Mouse (Mus musculus): ENCODE measurements around the gene Phgr1. TPM values are rescaled to one million over a fixed set of nuclear protein-coding genes. Genes with fewer than 3 reads are reported as not detected.
A peak's percentile ranks its signal among the peaks of the same experiment; 100 is the strongest.

Phgr1 gene
- polyA plus RNA-seq, 1 experiment from 2014 or later = not detected

- Histone ChIP-seq H3K9ac (replicated peaks; ENCODE audit: low read length) (no peak overlapping the region), H3K4me3 (ENCODE audit: low read length) (no peak overlapping the region), H3K4me1 (ENCODE audit: insufficient read depth, low read length) (peaks cover 25% of the 10 kb centered on the region), H3K36me3 (ENCODE audit: insufficient read depth, low read length) (no peaks in the 10 kb centered on the region), H3K9me3 (ENCODE audit: low read length) (no peaks in the 10 kb centered on the region), H3K27me3 (ENCODE audit: insufficient read depth, low read length) (peaks cover 8% of the 10 kb centered on the region), H3K4me2 (replicated peaks; ENCODE audit: low read depth, low read length) (no peak overlapping the region), H3K27ac (ENCODE audit: low read length) (no peak overlapping the region)
- ATAC-seq (ENCODE audit: low FRiP score, low TSS enrichment) = no peak
- WGBS = 86% methylated on average over 5 of the region's 5 CpGs
Measured at GRCm38 (mm10) chr2:118731981-118732380, 40.6 kb upstream of the Phgr1 start.

- Histone ChIP-seq H3K27me3 (ENCODE audit: insufficient read depth, low read length) (peaks cover 8% of the 10 kb centered on the region), H3K27ac (ENCODE audit: low read length) (no peak overlapping the region), H3K9ac (replicated peaks; ENCODE audit: low read length) (no peak overlapping the region), H3K9me3 (ENCODE audit: low read length) (no peaks in the 10 kb centered on the region), H3K4me2 (replicated peaks; ENCODE audit: low read depth, low read length) (no peak overlapping the region), H3K36me3 (ENCODE audit: insufficient read depth, low read length) (no peaks in the 10 kb centered on the region), H3K4me1 (ENCODE audit: insufficient read depth, low read length) (peaks cover 16% of the 10 kb centered on the region), H3K4me3 (ENCODE audit: low read length) (no peak overlapping the region)
- ATAC-seq (ENCODE audit: low FRiP score, low TSS enrichment) = no peak
- WGBS = 71% methylated on average over 5 of the region's 5 CpGs
Measured at GRCm38 (mm10) chr2:118733341-118733740, 39.2 kb upstream of the Phgr1 start.

GRCm38 (mm10) chr2:118740341-118740740, 32.2 kb upstream of the Phgr1 start:
- 60% methylated on average over 3 of the region's 3 CpGs for WGBS
- H3K27ac ChIP-seq (ENCODE audit: low read length) = no peak overlapping the region
- H3K4me3 ChIP-seq (ENCODE audit: low read length) = no peak overlapping the region
- no peak overlapping the region for H3K4me2 ChIP-seq (replicated peaks; ENCODE audit: low read depth, low read length)
- H3K9ac ChIP-seq (replicated peaks; ENCODE audit: low read length) = no peak overlapping the region
- H3K4me1 ChIP-seq (ENCODE audit: insufficient read depth, low read length) = peaks cover 9% of the 10 kb centered on the region; the same call in 1 of the 2 replicates
- H3K36me3 ChIP-seq (ENCODE audit: insufficient read depth, low read length) = no peaks in the 10 kb centered on the region
- H3K9me3 ChIP-seq (ENCODE audit: low read length) = no peaks in the 10 kb centered on the region
- ATAC-seq (ENCODE audit: low FRiP score, low TSS enrichment) = no peak
- H3K27me3 ChIP-seq (ENCODE audit: insufficient read depth, low read length) = peaks cover 17% of the 10 kb centered on the region

- Histone ChIP-seq H3K4me1 (ENCODE audit: insufficient read depth, low read length) (peaks cover 9% of the 10 kb centered on the region; the same call in 1 of the 2 replicates), H3K36me3 (ENCODE audit: insufficient read depth, low read length) (no peaks in the 10 kb centered on the region), H3K4me3 (ENCODE audit: low read length) (no peak overlapping the region), H3K9ac (replicated peaks; ENCODE audit: low read length) (no peak overlapping the region), H3K27ac (ENCODE audit: low read length) (no peak overlapping the region), H3K9me3 (ENCODE audit: low read length) (no peaks in the 10 kb centered on the region), H3K4me2 (replicated peaks; ENCODE audit: low read depth, low read length) (no peak overlapping the region), H3K27me3 (ENCODE audit: insufficient read depth, low read length) (peaks cover 17% of the 10 kb centered on the region)
- WGBS = 61% methylated on average over 9 of the region's 9 CpGs
- ATAC-seq (ENCODE audit: low FRiP score, low TSS enrichment) = no peak
Measured at GRCm38 (mm10) chr2:118741183-118741582, 31.4 kb upstream of the Phgr1 start.

GRCm38 (mm10) chr2:118743261-118743943, 29.2 kb upstream of the Phgr1 start:
- ATAC-seq (ENCODE audit: low FRiP score, low TSS enrichment) = no peak
- WGBS = 29% methylated on average over 8 of the region's 8 CpGs
- Histone ChIP-seq H3K36me3 (ENCODE audit: insufficient read depth, low read length) (no peaks in the 10 kb centered on the region), H3K9ac (replicated peaks; ENCODE audit: low read length) (no peak overlapping the region), H3K4me2 (replicated peaks; ENCODE audit: low read depth, low read length) (no peak overlapping the region), H3K4me3 (ENCODE audit: low read length) (no peak overlapping the region), H3K27me3 (ENCODE audit: insufficient read depth, low read length) (peaks cover 17% of the 10 kb centered on the region), H3K4me1 (ENCODE audit: insufficient read depth, low read length) (peaks cover 17% of the 10 kb centered on the region), H3K27ac (ENCODE audit: low read length) (no peak overlapping the region), H3K9me3 (ENCODE audit: low read length) (no peaks in the 10 kb centered on the region)

DNA sequence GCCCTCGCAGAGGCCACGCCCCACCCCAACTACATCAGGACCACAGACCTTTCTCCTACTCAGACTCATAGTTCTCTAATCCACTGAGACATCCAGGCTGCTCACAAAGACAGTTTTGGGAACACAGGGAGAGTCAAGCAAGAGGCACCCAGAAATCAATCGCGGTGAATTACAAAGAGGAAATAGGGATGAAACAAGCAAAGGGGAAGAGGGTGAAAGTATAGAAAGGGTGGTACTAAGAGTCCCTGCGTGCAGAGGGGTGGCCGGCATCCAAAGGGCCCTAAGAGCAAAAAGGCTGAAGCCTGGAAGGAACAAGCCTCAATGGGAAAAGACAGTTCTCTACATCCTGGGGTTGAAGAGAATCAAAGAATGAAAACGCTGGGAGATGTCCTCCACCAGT, 27.9 kb upstream of the Phgr1 start:
- Histone ChIP-seq H3K4me2 (replicated peaks; ENCODE audit: low read depth, low read length) (peak overlapping the region; percentile 94), H3K9me3 (ENCODE audit: low read length) (no peaks in the 10 kb centered on the region), H3K9ac (replicated peaks; ENCODE audit: low read length) (peak overlapping the region; percentile 77)

GRCm38 (mm10) chr2:118745232-118745884, 27.2 kb upstream of the Phgr1 start, which contains the start of gene Inafm2:
Inafm2 (plus strand) TSS chr2:118745758.
- Histone ChIP-seq H3K36me3 (ENCODE audit: insufficient read depth, low read length) (no peaks in the 10 kb centered on the region), H3K27ac (ENCODE audit: low read length) (no peak within 1 kb of the TSS), H3K4me1 (ENCODE audit: insufficient read depth, low read length) (peaks cover 17% of the 10 kb centered on the region), H3K9me3 (ENCODE audit: low read length) (no peaks in the 10 kb centered on the region), H3K9ac (replicated peaks; ENCODE audit: low read length) (peak within 1 kb of the TSS; percentile 77), H3K4me3 (ENCODE audit: low read length) (peak within 1 kb of the TSS; percentile 77), H3K27me3 (ENCODE audit: insufficient read depth, low read length) (peaks cover 17% of the 10 kb centered on the region), H3K4me2 (replicated peaks; ENCODE audit: low read depth, low read length) (peak within 1 kb of the TSS; percentile 94)
- ATAC-seq (ENCODE audit: low FRiP score, low TSS enrichment) = peak; percentile 96
- under 1% methylated on average over 49 of the region's 57 CpGs for WGBS

More for the DNA sequence above, 27.9 kb upstream of the Phgr1 start:
- ATAC-seq (ENCODE audit: low FRiP score, low TSS enrichment) = no peak
- Histone ChIP-seq H3K4me3 (ENCODE audit: low read length) (peak overlapping the region; percentile 77; the same call in 1 of the 2 replicates), H3K27ac (ENCODE audit: low read length) (no peak overlapping the region), H3K27me3 (ENCODE audit: insufficient read depth, low read length) (peaks cover 17% of the 10 kb centered on the region), H3K4me1 (ENCODE audit: insufficient read depth, low read length) (peaks cover 17% of the 10 kb centered on the region), H3K36me3 (ENCODE audit: insufficient read depth, low read length) (no peaks in the 10 kb centered on the region)
- 6% methylated on average over 7 of the region's 7 CpGs for WGBS

DNA sequence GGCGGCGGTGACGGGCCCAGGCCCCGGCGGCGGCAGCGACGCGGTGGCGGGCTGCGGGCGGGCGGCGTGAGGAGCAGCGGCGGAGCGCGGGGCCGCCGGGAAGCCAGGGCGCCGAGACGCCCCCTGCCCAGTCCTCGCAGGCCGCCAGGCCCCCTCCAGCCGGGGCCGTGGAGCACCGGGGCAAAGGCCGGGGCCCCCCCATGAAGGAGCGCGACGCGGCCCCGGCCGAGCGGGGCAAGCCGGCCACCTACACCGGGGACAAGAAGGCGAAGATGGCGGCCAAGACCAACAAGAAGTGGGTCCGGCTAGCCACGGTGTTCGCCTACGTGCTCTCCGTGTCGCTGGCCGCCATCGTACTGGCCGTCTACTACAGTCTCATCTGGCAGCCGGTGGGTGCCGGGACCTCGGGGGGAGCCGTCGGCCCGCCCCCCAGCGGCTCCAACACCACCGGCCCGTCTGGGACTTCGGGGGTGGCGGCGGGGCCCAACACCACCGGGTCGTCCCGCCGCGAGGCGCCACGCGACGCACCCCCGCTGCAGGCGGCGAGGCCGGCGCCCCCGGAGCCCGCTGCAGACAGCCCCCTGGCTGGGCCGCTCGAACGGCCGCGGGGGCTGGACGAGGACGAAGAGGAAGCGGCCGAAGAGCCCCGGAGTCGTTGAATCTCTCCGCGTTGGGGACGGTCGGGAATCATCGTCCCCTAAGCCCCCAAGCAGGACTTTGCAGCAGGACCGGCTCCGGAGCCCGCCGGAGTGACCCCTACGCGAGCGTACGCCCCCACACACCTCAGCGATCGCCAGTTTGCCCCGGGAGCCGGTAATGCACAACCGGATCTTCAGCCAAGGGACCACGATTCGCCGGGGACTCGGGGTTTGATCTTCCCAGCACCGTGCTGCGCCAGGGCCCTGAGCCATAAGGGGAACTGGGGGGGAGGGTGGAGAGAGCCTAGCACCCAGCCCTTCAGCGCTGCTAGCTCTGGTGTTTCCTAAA, 26.4 kb upstream of the Phgr1 start:
- Histone ChIP-seq H3K9me3 (ENCODE audit: low read length) (no peaks in the 10 kb centered on the region), H3K27me3 (ENCODE audit: insufficient read depth, low read length) (peaks cover 17% of the 10 kb centered on the region), H3K27ac (ENCODE audit: low read length) (no peak overlapping the region), H3K9ac (replicated peaks; ENCODE audit: low read length) (peak overlapping the region; percentile 77), H3K4me2 (replicated peaks; ENCODE audit: low read depth, low read length) (peak overlapping the region; percentile 94), H3K4me1 (ENCODE audit: insufficient read depth, low read length) (peaks cover 17% of the 10 kb centered on the region), H3K36me3 (ENCODE audit: insufficient read depth, low read length) (no peaks in the 10 kb centered on the region), H3K4me3 (ENCODE audit: low read length) (peak overlapping the region; percentile 77)
- ATAC-seq (ENCODE audit: low FRiP score, low TSS enrichment) = peak; percentile 68
- under 1% methylated on average over 96 of the region's 113 CpGs for WGBS

DNA sequence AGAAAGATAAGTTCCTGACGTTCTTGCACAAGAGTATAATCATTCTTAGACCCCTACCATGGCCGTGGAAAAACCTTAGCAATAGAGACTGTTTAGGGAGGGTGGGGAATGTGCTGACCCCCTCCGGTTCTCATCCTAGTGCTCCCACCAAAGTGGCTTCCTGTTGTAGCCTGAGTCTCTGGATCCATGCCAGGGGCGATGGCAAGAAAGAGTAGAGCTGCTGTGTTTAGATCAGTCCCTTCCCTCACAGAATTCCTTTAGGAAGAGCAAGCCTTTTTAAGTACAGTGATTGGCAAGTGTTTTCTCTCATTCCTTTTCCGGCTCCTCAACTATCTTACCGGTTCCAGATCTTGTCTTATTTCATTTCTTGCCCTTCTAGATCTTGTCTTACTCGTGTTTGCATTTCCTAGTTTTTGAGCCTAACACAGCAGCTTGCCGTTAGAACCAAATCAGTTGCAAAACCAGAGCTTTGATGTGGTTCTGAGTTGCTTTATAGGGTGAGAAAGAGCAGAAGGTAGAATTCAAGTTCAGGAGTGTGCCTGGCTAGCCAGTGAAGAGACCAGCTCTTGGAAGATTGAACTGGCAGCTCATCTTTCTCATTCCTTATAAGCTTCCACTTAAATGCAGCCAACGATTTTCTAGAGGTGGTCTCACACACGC, 25.1 kb upstream of the Phgr1 start:
- peak overlapping the region; percentile 94 for H3K4me2 ChIP-seq (replicated peaks; ENCODE audit: low read depth, low read length)
- no peak overlapping the region for H3K9ac ChIP-seq (replicated peaks; ENCODE audit: low read length)
- H3K4me1 ChIP-seq (ENCODE audit: insufficient read depth, low read length) = peaks cover 24% of the 10 kb centered on the region
- H3K36me3 ChIP-seq (ENCODE audit: insufficient read depth, low read length) = no peaks in the 10 kb centered on the region
- peaks cover 17% of the 10 kb centered on the region for H3K27me3 ChIP-seq (ENCODE audit: insufficient read depth, low read length)
- H3K27ac ChIP-seq (ENCODE audit: low read length) = no peak overlapping the region
- ATAC-seq (ENCODE audit: low FRiP score, low TSS enrichment) = no peak
- H3K4me3 ChIP-seq (ENCODE audit: low read length) = peak overlapping the region; percentile 77
- 31% methylated on average over 10 of the region's 10 CpGs for WGBS
- H3K9me3 ChIP-seq (ENCODE audit: low read length) = no peaks in the 10 kb centered on the region

Data from kidney, embryonic 16.5 days (tissue).